Mouse (Mus musculus) right cerebral cortex, postnatal 25 days (tissue): ENCODE results near the gene Eif3l.

Experiments used
- DNase-seq: peaks from one replicate; pipeline ENCODE4 v3.0.0; 2022

The Eif3l gene

GRCm38 (mm10) chr15:79127101-79127500 lies 52.1 kb downstream of the Eif3l start:
- no peak for DNase-seq

GRCm38 (mm10) chr15:79128208-79128607 lies 53.2 kb downstream of the Eif3l start:
- no peak for DNase-seq

- DNase-seq: no peak
Observed at GRCm38 (mm10) chr15:79129311-79129710, 54.3 kb downstream of the Eif3l start.

GRCm38 (mm10) chr15:79130782-79131181 lies 55.8 kb downstream of the Eif3l start:
- DNase-seq: no peak

- no peak for DNase-seq
Observed at GRCm38 (mm10) chr15:79131442-79131841, 56.5 kb downstream of the Eif3l start.

- no peak for DNase-seq
Observed at GRCm38 (mm10) chr15:79133191-79133661, 58.2 kb downstream of the Eif3l start.

GRCm38 (mm10) chr15:79134496-79135270 lies 59.7 kb downstream of the Eif3l start:
- DNase-seq: no peak

- no peak for DNase-seq
Observed at GRCm38 (mm10) chr15:79135332-79135731, 60.4 kb downstream of the Eif3l start.

GRCm38 (mm10) chr15:79135783-79136575 lies 61.0 kb downstream of the Eif3l start:
- DNase-seq: no peak

- DNase-seq: no peak
Observed at GRCm38 (mm10) chr15:79139640-79140039, 64.7 kb downstream of the Eif3l start.

GRCm38 (mm10) chr15:79140866-79141565 lies 66.0 kb downstream of the Eif3l start, which contains the start of the genes Polr2f and 1700088E04Rik:
Gene Polr2f, plus strand, starts transcription at chr15:79141009.
Gene 1700088E04Rik, minus strand, starts transcription at chr15:79141253.
- DNase-seq: peak; percentile 94

GRCm38 (mm10) chr15:79141566-79141917 lies 66.6 kb downstream of the Eif3l start:
- DNase-seq: no peak

- DNase-seq: no peak
Observed at GRCm38 (mm10) chr15:79143316-79143715, 68.3 kb downstream of the Eif3l start.
